Mouse (Mus musculus): ENCODE data around the gene Cep170b. TPM values are rescaled to one million over a fixed set of nuclear protein-coding genes. Genes with fewer than 3 reads are reported as not detected.

Gene Cep170b
- polyA plus RNA-seq, 1 experiment from 2014 or later = 26.7 TPM

DNA sequence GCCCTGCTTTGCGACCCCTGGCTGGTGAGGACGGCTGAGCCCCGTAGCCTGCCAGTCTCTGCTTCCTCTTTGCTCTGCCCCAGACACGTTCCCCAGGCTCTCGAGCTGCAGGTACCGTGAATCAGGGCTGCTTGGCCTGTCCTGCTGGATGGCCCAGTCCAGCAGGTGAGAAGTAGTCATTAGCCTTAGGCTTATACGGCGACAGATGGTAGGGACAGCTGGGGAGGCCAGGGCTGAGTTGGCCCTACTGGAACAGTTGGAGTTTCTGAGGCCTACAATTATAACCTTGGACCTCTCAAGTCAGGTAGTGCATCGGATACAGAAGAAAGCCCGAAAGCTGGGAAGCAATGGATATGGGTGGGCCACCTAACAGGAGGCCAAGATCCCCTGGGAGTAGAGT lies 12.3 kb downstream of the Cep170b start:
- Histone ChIP-seq H3K4me3 (no peak overlapping the region), H3K9ac (no peak overlapping the region), H3K36me3 (peaks cover 88% of the 10 kb centered on the region), H3K4me1 (peaks cover 10% of the 10 kb centered on the region), H3K27me3 (no peaks in the 10 kb centered on the region), H3K27ac (no peak overlapping the region), H3K4me2 (no peak overlapping the region), H3K9me3 (no peaks in the 10 kb centered on the region)
- 67% methylated on average over 10 of the region's 10 CpGs for WGBS
- ATAC-seq (ENCODE audit: insufficient number of reproducible peaks, low FRiP score, low TSS enrichment, low read depth) = no peak

DNA sequence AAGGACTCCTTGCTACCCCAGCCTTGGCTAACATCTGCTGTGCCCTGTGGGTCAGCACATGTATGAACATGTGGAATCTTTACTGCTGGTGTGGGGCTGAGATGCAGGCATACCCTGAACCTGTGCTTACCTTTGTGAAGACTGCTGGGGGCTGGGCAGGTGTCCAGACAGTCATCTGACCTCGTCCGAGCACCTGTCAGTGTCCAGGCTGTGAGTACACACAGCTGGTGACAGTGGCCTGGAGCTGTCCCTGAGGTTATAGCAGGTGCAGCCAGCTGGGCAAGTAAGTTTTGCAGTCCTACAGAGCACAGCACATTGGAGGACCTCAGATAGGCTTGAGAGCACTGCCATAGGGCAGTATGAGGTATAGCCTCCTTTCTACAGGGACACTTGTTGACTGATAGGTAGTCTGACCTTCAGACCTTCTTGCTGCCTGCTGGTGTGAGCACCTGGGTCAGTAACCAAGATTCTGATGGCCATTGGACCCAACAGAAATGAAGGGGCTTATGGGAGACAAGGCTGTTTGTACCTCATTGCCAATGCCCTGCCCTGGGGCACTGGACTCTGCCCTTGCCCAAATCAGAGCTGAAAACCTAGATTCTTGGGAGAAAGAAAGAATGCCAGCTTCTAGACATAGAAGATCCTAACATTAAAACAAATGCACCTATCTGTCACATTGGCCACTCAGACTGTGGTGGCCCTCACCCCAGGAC lies 14.0 kb downstream of the Cep170b start:
- Histone ChIP-seq H3K36me3 (peaks cover 98% of the 10 kb centered on the region), H3K9me3 (no peaks in the 10 kb centered on the region), H3K27me3 (no peaks in the 10 kb centered on the region), H3K4me2 (no peak overlapping the region), H3K9ac (no peak overlapping the region), H3K4me1 (peaks cover 3% of the 10 kb centered on the region; the same call in 1 of the 2 replicates), H3K4me3 (no peak overlapping the region), H3K27ac (no peak overlapping the region)
- 65% methylated on average over 2 of the region's 2 CpGs for WGBS
- ATAC-seq (ENCODE audit: insufficient number of reproducible peaks, low FRiP score, low TSS enrichment, low read depth) = no peak

- H3K36me3 ChIP-seq = peaks cover 99% of the 10 kb centered on the region
- H3K9ac ChIP-seq = no peak overlapping the region
- no peak for ATAC-seq (ENCODE audit: insufficient number of reproducible peaks, low FRiP score, low TSS enrichment, low read depth)
- no peaks in the 10 kb centered on the region for H3K9me3 ChIP-seq
- no peaks in the 10 kb centered on the region for H3K27me3 ChIP-seq
- peaks cover 3% of the 10 kb centered on the region; the same call in 1 of the 2 replicates for H3K4me1 ChIP-seq
- 85% methylated on average over 19 of the region's 19 CpGs for WGBS
- H3K4me2 ChIP-seq = no peak overlapping the region
- no peak overlapping the region for H3K27ac ChIP-seq
- no peak overlapping the region for H3K4me3 ChIP-seq
These were observed 14.8 kb downstream of the Cep170b start for GRCm38 (mm10) chr12:112734881-112735655.

DNA sequence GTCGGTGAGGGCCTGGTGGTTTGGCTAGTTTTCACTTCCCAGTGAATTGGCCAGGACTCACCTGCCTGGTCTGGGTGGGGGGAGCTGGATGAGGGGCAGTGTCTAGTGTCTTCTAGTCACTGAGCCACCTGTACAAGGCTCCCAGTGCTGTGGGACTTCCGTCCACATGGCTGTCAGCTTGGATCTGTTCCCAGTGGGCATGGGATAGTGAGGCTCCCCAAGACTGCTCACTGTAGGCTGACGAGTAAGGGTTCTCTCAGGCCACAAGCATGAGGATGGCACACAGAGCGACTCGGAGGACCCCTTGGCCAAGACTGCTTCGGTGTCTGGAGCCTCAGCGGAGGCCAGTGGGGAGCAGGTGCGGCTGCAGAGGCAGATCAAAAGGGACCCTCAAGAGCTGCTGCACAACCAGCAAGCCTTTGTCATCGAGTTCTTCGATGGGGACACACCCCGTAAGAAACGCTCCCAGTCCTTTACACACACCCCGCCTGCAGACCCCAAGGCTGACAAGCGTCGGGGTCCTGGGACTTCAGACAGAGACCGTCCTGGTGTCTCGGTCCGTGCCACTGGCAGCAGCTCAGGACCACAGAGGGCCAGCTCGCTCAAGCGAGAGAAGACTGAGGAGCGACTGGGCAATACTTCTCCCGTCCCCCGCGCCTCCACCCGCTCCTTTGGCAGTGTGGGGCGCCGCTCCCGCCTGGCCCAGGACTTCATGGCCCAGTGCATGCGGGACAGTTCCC lies 15.8 kb downstream of the Cep170b start:
- no peak for ATAC-seq (ENCODE audit: insufficient number of reproducible peaks, low FRiP score, low TSS enrichment, low read depth)
- no peaks in the 10 kb centered on the region for H3K27me3 ChIP-seq
- H3K27ac ChIP-seq = no peak overlapping the region
- no peak overlapping the region for H3K4me3 ChIP-seq
- no peak overlapping the region for H3K4me2 ChIP-seq
- H3K4me1 ChIP-seq = no peaks in the 10 kb centered on the region; the same call in 1 of the 2 replicates
- no peaks in the 10 kb centered on the region for H3K9me3 ChIP-seq
- peaks cover 99% of the 10 kb centered on the region for H3K36me3 ChIP-seq
- no peak overlapping the region for H3K9ac ChIP-seq
- 90% methylated on average over 29 of the region's 29 CpGs for WGBS

DNA sequence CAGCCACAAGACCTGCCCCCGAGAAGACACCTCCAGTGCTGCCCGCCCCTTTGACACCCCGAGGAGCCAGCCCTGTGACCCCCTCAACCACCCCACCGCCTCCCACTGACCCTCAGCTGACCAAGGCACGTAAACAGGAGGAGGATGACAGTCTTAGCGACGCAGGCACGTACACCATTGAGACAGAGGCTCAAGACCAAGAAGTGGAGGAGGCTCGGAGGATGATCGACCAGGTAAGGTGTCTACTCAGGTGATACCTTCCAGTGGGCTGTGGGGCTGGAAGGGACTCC lies 16.3 kb downstream of the Cep170b start:
- Histone ChIP-seq H3K4me3 (no peak overlapping the region), H3K9ac (no peak overlapping the region), H3K9me3 (no peaks in the 10 kb centered on the region), H3K27me3 (no peaks in the 10 kb centered on the region), H3K27ac (no peak overlapping the region), H3K4me2 (no peak overlapping the region), H3K4me1 (no peaks in the 10 kb centered on the region), H3K36me3 (peaks cover 95% of the 10 kb centered on the region)
- 86% methylated on average over 10 of the region's 10 CpGs for WGBS
- ATAC-seq (ENCODE audit: insufficient number of reproducible peaks, low FRiP score, low TSS enrichment, low read depth) = no peak

- peaks cover 90% of the 10 kb centered on the region for H3K36me3 ChIP-seq
- no peaks in the 10 kb centered on the region for H3K9me3 ChIP-seq
- no peak overlapping the region for H3K9ac ChIP-seq
- no peaks in the 10 kb centered on the region for H3K4me1 ChIP-seq
- no peak overlapping the region for H3K4me3 ChIP-seq
- no peak overlapping the region for H3K4me2 ChIP-seq
- ATAC-seq (ENCODE audit: insufficient number of reproducible peaks, low FRiP score, low TSS enrichment, low read depth) = no peak
- WGBS = 88% methylated on average over 7 of the region's 7 CpGs
- no peaks in the 10 kb centered on the region for H3K27me3 ChIP-seq
- H3K27ac ChIP-seq = no peak overlapping the region
These were observed 16.8 kb downstream of the Cep170b start for GRCm38 (mm10) chr12:112737081-112737480.

DNA sequence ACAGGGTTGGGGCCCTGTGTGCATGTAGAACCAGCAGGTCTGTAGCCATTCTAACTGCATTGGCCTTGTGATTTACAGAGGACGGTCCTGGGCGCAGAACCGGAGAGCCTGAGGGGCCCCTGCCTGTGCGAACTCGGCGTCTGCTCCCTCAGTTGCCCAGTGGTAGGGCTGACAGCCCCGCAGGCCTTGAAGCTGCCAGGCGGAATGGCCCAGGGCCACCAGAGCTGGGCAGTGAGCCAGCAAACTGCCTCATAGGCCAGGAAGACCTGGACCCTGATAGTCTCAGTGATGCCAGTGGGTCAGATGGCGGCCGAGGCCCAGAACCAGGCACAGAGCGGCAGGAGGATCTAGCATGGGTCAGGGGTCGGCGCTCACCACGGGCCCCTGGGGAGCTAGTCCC lies 17.5 kb downstream of the Cep170b start:
- Histone ChIP-seq H3K4me3 (no peak overlapping the region), H3K36me3 (peaks cover 83% of the 10 kb centered on the region), H3K27ac (no peak overlapping the region), H3K4me2 (no peak overlapping the region), H3K4me1 (peaks cover 4% of the 10 kb centered on the region; the same call in 1 of the 2 replicates), H3K9ac (no peak overlapping the region), H3K27me3 (no peaks in the 10 kb centered on the region), H3K9me3 (no peaks in the 10 kb centered on the region)
- WGBS = 91% methylated on average over 14 of the region's 14 CpGs
- ATAC-seq (ENCODE audit: insufficient number of reproducible peaks, low FRiP score, low TSS enrichment, low read depth) = no peak

DNA sequence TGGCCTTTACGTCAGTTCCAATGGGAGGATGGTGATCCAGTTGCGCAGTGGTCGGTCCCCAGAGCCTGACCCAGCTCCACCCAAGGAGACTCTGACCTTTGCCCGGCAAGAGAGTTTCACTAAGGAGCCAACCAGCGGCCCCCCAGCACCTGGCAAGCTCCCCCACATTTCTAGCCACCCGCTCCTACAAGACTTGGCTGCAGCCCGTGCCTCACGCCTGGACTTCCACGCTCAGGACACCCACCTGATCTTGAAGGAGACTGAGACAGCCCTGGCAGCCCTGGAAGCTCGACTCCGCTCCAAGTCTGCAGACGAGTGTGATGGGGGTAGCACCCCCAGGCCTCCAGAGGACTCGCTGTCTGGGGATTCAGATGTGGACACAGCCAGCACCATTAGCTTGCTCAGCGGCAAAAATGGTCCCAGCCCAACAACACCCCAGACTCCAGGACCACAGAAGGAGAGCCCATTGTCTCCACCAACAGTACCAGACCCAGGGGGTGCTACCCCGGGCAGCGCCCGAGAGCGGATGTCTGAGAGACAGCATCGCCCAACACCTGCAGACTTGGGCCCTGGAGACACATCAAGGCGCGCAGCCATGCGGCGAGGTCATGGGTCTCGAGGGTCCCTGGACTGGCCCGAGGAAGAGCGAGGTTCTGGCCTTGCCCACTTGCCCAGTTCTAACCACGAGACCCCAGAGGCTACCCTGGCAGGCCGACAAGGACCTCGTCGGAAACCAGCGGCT lies 18.2 kb downstream of the Cep170b start:
- 91% methylated on average over 31 of the region's 31 CpGs for WGBS
- Histone ChIP-seq H3K4me3 (no peak overlapping the region), H3K4me1 (peaks cover 9% of the 10 kb centered on the region), H3K9ac (no peak overlapping the region), H3K36me3 (peaks cover 78% of the 10 kb centered on the region), H3K9me3 (no peaks in the 10 kb centered on the region), H3K4me2 (no peak overlapping the region), H3K27me3 (no peaks in the 10 kb centered on the region), H3K27ac (no peak overlapping the region)
- no peak for ATAC-seq (ENCODE audit: insufficient number of reproducible peaks, low FRiP score, low TSS enrichment, low read depth)

GRCm38 (mm10) chr12:112739023-112739568 lies 18.8 kb downstream of the Cep170b start:
- Histone ChIP-seq H3K9ac (no peak overlapping the region; the same call in 1 of the 2 replicates), H3K36me3 (peaks cover 78% of the 10 kb centered on the region), H3K27me3 (no peaks in the 10 kb centered on the region), H3K9me3 (no peaks in the 10 kb centered on the region), H3K4me1 (peaks cover 13% of the 10 kb centered on the region), H3K27ac (no peak overlapping the region), H3K4me2 (no peak overlapping the region), H3K4me3 (no peak overlapping the region)
- 94% methylated on average over 24 of the region's 24 CpGs for WGBS
- ATAC-seq (ENCODE audit: insufficient number of reproducible peaks, low FRiP score, low TSS enrichment, low read depth) = no peak

DNA sequence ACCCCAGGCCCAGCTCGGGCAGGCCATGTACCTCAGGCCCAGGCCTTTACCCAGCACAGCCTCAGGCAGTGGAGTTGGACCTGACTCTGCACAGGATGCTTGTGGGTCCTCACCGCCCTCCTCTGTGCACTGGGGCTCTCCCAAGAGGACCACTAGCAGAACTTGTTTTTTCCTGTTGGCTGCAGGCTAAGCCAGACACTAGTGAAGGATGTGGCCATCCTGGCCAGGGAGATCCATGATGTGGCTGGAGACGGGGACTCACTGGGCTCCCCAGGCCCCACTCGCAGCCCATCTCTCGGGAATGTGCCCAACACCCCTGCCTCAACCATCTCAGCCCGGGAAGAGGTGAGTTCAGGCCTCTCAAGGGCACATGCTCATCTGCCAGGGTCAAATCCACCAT lies 22.5 kb downstream of the Cep170b start:
- peaks cover 24% of the 10 kb centered on the region for H3K4me1 ChIP-seq
- no peak for ATAC-seq (ENCODE audit: insufficient number of reproducible peaks, low FRiP score, low TSS enrichment, low read depth)
- no peaks in the 10 kb centered on the region for H3K27me3 ChIP-seq
- H3K4me3 ChIP-seq = no peak overlapping the region
- no peak overlapping the region for H3K9ac ChIP-seq
- H3K36me3 ChIP-seq = peaks cover 60% of the 10 kb centered on the region
- no peak overlapping the region for H3K4me2 ChIP-seq
- peak overlapping the region; percentile 76 for H3K27ac ChIP-seq
- WGBS = 48% methylated on average over 6 of the region's 6 CpGs
- H3K9me3 ChIP-seq = no peaks in the 10 kb centered on the region

GRCm38 (mm10) chr12:112743168-112743975 lies 23.1 kb downstream of the Cep170b start:
- Histone ChIP-seq H3K27me3 (no peaks in the 10 kb centered on the region), H3K4me2 (no peak overlapping the region), H3K9ac (no peak overlapping the region), H3K4me1 (peaks cover 24% of the 10 kb centered on the region), H3K27ac (peak overlapping the region; percentile 76), H3K36me3 (peaks cover 54% of the 10 kb centered on the region), H3K9me3 (no peaks in the 10 kb centered on the region), H3K4me3 (no peak overlapping the region)
- 39% methylated on average over 25 of the region's 25 CpGs for WGBS
- ATAC-seq (ENCODE audit: insufficient number of reproducible peaks, low FRiP score, low TSS enrichment, low read depth) = peak; percentile 70

All from limb, embryonic 15.5 days (tissue).